Mouse (Mus musculus): ENCODE measurements around the gene Gm37419. TPM values are rescaled to one million over a fixed set of nuclear protein-coding genes. Genes with fewer than 3 reads are reported as not detected.

The Gm37419 gene
- polyA plus RNA-seq, 2 experiments: not detected

- TF ChIP-seq EP300 (IDR thresholded peaks at IDR 0.05; ENCODE audit: low read depth) (no peak), CTCF (IDR thresholded peaks at IDR 0.05; ENCODE audit: low read depth) (peak; percentile 72)
- ATAC-seq (ENCODE audit: insufficient read depth) (peak; percentile 62), DNase-seq (ENCODE audit: low read depth in 3 of 3, low spot score in 3 of 3) (peak in 2 of 3 experiments; percentile 40 to 52)
- no peaks in the 10 kb centered on the region for H3K9me3 ChIP-seq (ENCODE audit: control insufficient read depth, low read length)
- H3K36me3 ChIP-seq (replicated peaks; ENCODE audit: control insufficient read depth, insufficient read depth, low read depth): no peaks in the 10 kb centered on the region
- peaks cover 67% of the 10 kb centered on the region for H3K27me3 ChIP-seq (ENCODE audit: control insufficient read depth, insufficient read depth, low read length)
- peak overlapping the region; percentile 43 to 55 for H3K4me3 ChIP-seq (ENCODE audit: insufficient read depth in 1 of 2, low read depth in 2 of 2, low read length in 2 of 2)
- H3K4me2 ChIP-seq (ENCODE audit: low read depth): peak overlapping the region; percentile 64
- no peak overlapping the region for H3K27ac ChIP-seq
- no peak overlapping the region for H3K9ac ChIP-seq (replicated peaks)
- 2% methylated on average over 28 of the region's 28 CpGs for WGBS (ENCODE audit: insufficient replicate concordance)
- H3K4me1 ChIP-seq (replicated peaks; ENCODE audit: control insufficient read depth in 2 of 2, insufficient read depth in 2 of 2, low read length in 1 of 2): peaks cover 0 to 6% of the 10 kb centered on the region in 2 experiments; a peak in 2 of 4 replicates
These were observed 6.1 kb upstream of the Gm37419 start for GRCm38 (mm10) chr16:23981925-23982851.

- WGBS (ENCODE audit: insufficient replicate concordance): under 1% methylated on average over 33 of the region's 33 CpGs
- ATAC-seq (ENCODE audit: insufficient read depth): no peak
- Histone ChIP-seq H3K9me3 (ENCODE audit: control insufficient read depth, low read length) (no peaks in the 10 kb centered on the region), H3K4me1 (replicated peaks; ENCODE audit: control insufficient read depth in 2 of 2, insufficient read depth in 2 of 2, low read length in 1 of 2) (peaks cover 0 to 6% of the 10 kb centered on the region in 2 experiments; a peak in 2 of 4 replicates), H3K4me3 (ENCODE audit: insufficient read depth in 1 of 2, low read depth in 2 of 2, low read length in 2 of 2) (peak overlapping the region; percentile 43 to 55), H3K27me3 (ENCODE audit: control insufficient read depth, insufficient read depth, low read length) (peaks cover 76% of the 10 kb centered on the region), H3K4me2 (ENCODE audit: low read depth) (peak overlapping the region; percentile 64), H3K9ac (replicated peaks) (no peak overlapping the region), H3K27ac (no peak overlapping the region), H3K36me3 (replicated peaks; ENCODE audit: control insufficient read depth, insufficient read depth, low read depth) (no peaks in the 10 kb centered on the region)
- TF ChIP-seq EP300 (IDR thresholded peaks at IDR 0.05; ENCODE audit: low read depth) (no peak), CTCF (IDR thresholded peaks at IDR 0.05; ENCODE audit: low read depth) (peak; percentile 43)
- no peak for DNase-seq (ENCODE audit: low read depth in 3 of 3, low spot score in 3 of 3)
These were observed 5.2 kb upstream of the Gm37419 start for GRCm38 (mm10) chr16:23982891-23983588.

DNA sequence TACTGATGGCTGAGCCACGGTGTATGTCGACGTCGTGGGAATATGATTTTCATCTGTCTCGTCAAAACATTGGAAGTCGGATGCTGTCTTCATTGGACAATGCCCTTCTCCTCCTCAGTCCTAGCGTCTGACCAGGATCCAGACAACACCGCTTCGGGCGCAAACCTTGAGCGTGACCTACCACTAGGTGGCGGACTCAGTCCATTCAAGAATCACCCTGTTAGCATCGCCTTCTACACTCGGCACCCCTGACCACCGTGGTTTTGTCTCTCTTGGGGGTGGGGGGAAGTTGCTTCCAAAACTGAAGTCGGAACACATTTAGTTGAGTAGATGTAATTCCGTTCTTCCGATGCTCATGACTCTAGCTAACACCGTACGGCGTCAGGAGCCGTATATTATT is 4.1 kb upstream of the Gm37419 start:
- Histone ChIP-seq H3K4me3 (ENCODE audit: insufficient read depth in 1 of 2, low read depth in 2 of 2, low read length in 2 of 2) (peak overlapping the region; percentile 27 to 47), H3K27me3 (ENCODE audit: control insufficient read depth, insufficient read depth, low read length) (peaks cover 87% of the 10 kb centered on the region), H3K27ac (no peak overlapping the region), H3K9me3 (ENCODE audit: control insufficient read depth, low read length) (no peaks in the 10 kb centered on the region), H3K9ac (replicated peaks) (no peak overlapping the region), H3K4me2 (ENCODE audit: low read depth) (peak overlapping the region; percentile 50), H3K4me1 (replicated peaks; ENCODE audit: control insufficient read depth in 2 of 2, insufficient read depth in 2 of 2, low read length in 1 of 2) (peaks cover 0 to 6% of the 10 kb centered on the region in 2 experiments; a peak in 2 of 4 replicates), H3K36me3 (replicated peaks; ENCODE audit: control insufficient read depth, insufficient read depth, low read depth) (no peaks in the 10 kb centered on the region)
- peak; percentile 41 to 50 (median 49) for DNase-seq (ENCODE audit: low read depth in 3 of 3, low spot score in 3 of 3)
- TF ChIP-seq CTCF (IDR thresholded peaks at IDR 0.05; ENCODE audit: low read depth) (peak; percentile 94), EP300 (IDR thresholded peaks at IDR 0.05; ENCODE audit: low read depth) (no peak)
- WGBS (ENCODE audit: insufficient replicate concordance): under 1% methylated on average over 22 of the region's 22 CpGs
- no peak for ATAC-seq (ENCODE audit: insufficient read depth)

GRCm38 (mm10) chr16:23984760-23985466 is 3.4 kb upstream of the Gm37419 start:
- H3K27me3 ChIP-seq (ENCODE audit: control insufficient read depth, insufficient read depth, low read length): peaks cover 93% of the 10 kb centered on the region
- DNase-seq (ENCODE audit: low read depth in 3 of 3, low spot score in 3 of 3) (no peak), ATAC-seq (ENCODE audit: insufficient read depth) (no peak)
- TF ChIP-seq EP300 (IDR thresholded peaks at IDR 0.05; ENCODE audit: low read depth): no peak
- TF ChIP-seq CTCF (IDR thresholded peaks at IDR 0.05; ENCODE audit: low read depth): no peak
- peak overlapping the region; percentile 27 to 47 for H3K4me3 ChIP-seq (ENCODE audit: insufficient read depth in 1 of 2, low read depth in 2 of 2, low read length in 2 of 2)
- no peak overlapping the region for H3K9ac ChIP-seq (replicated peaks)
- H3K4me1 ChIP-seq (replicated peaks; ENCODE audit: control insufficient read depth in 2 of 2, insufficient read depth in 2 of 2, low read length in 1 of 2): peaks cover 0 to 6% of the 10 kb centered on the region in 2 experiments; a peak in 2 of 4 replicates
- no peak overlapping the region for H3K27ac ChIP-seq
- no peaks in the 10 kb centered on the region for H3K36me3 ChIP-seq (replicated peaks; ENCODE audit: control insufficient read depth, insufficient read depth, low read depth)
- 1% methylated on average over 22 of the region's 22 CpGs for WGBS (ENCODE audit: insufficient replicate concordance)
- H3K9me3 ChIP-seq (ENCODE audit: control insufficient read depth, low read length): no peaks in the 10 kb centered on the region
- H3K4me2 ChIP-seq (ENCODE audit: low read depth): peak overlapping the region; percentile 50

Measured in liver, embryonic 14.5 days (tissue).